In genomic region chr5:107166659-107167370, GRCm38 (mm10) we compare ENCODE assay signal across 8 mouse cellular contexts.
DNase-seq lines count a peak whose midpoint lies in the region; ATAC-seq and TF ChIP-seq lines count a peak whose summit lies in the region.

No protein-coding gene starts in this region.

- DNase-seq in kidney, adult 18-20 months = peak; percentile 33
- no peak for DNase-seq in kidney, postnatal 4 days
- DNase-seq in lung, postnatal 0 days (ENCODE audit: low spot score) = peak; percentile 84
- no peak for DNase-seq in thymus, postnatal 4 days
- DNase-seq in right cerebral cortex, adult 18-20 months = no peak
- DNase-seq in gastrocnemius, postnatal 4 days (ENCODE audit: low spot score in 2 of 2) = no peak

- peak overlapping the region; percentile 5 for H3K4me3 ChIP-seq in embryonic facial prominence, embryonic 13.5 days
- no peak overlapping the region for H3K4me3 ChIP-seq in hindbrain, embryonic 13.5 days
- H3K4me3 ChIP-seq in lung, postnatal 0 days (ENCODE audit: low read depth, low read length) = no peak overlapping the region; the same call in 1 of the 2 replicates

- H3K4me1 ChIP-seq in embryonic facial prominence, embryonic 13.5 days = peaks cover 89% of the 10 kb centered on the region
- H3K4me1 ChIP-seq in hindbrain, embryonic 13.5 days (replicated peaks) = peaks cover 13% of the 10 kb centered on the region
- peaks cover 18% of the 10 kb centered on the region; the same call in 1 of the 2 replicates for H3K4me1 ChIP-seq in lung, postnatal 0 days (ENCODE audit: insufficient read depth, low read depth, low read length)

- H3K27me3 ChIP-seq in embryonic facial prominence, embryonic 13.5 days = no peaks in the 10 kb centered on the region
- H3K27me3 ChIP-seq in hindbrain, embryonic 13.5 days = no peaks in the 10 kb centered on the region
- H3K27me3 ChIP-seq in lung, postnatal 0 days (replicated peaks; ENCODE audit: insufficient read depth, low read length) = no peaks in the 10 kb centered on the region

- TF ChIP-seq CTCF in lung, postnatal 0 days (IDR thresholded peaks at IDR 0.05) = no peak

- no peak for ATAC-seq in embryonic facial prominence, embryonic 13.5 days (ENCODE audit: insufficient number of reproducible peaks, insufficient read depth, low FRiP score, low TSS enrichment, low read depth)
- ATAC-seq in hindbrain, embryonic 13.5 days (ENCODE audit: low FRiP score) = no peak
- peak; percentile 86 for ATAC-seq in lung, postnatal 0 days

- H3K4me2 ChIP-seq in embryonic facial prominence, embryonic 13.5 days = peak overlapping the region; percentile 27
- 0 out of 2 replicates have a peak overlapping the region, but pooled peaks have one; percentile 20 for H3K4me2 ChIP-seq in hindbrain, embryonic 13.5 days
- peak overlapping the region; percentile 43 for H3K4me2 ChIP-seq in lung, postnatal 0 days (replicated peaks; ENCODE audit: low read depth, low read length)

- peak overlapping the region; percentile 90 for H3K27ac ChIP-seq in embryonic facial prominence, embryonic 13.5 days
- H3K27ac ChIP-seq in hindbrain, embryonic 13.5 days = no peak overlapping the region; the same call in 1 of the 2 replicates
- peak overlapping the region; percentile 86 for H3K27ac ChIP-seq in lung, postnatal 0 days (ENCODE audit: low read length)

- H3K9me3 ChIP-seq in embryonic facial prominence, embryonic 13.5 days = no peaks in the 10 kb centered on the region
- H3K9me3 ChIP-seq in hindbrain, embryonic 13.5 days = no peaks in the 10 kb centered on the region
- no peaks in the 10 kb centered on the region for H3K9me3 ChIP-seq in lung, postnatal 0 days (ENCODE audit: low read length)

- 0 out of 2 replicates have a peak overlapping the region, but pooled peaks have one; percentile 23 for H3K9ac ChIP-seq in embryonic facial prominence, embryonic 13.5 days
- no peak overlapping the region for H3K9ac ChIP-seq in hindbrain, embryonic 13.5 days
- H3K9ac ChIP-seq in lung, postnatal 0 days (replicated peaks; ENCODE audit: low read depth) = no peak overlapping the region

- 51% methylated on average over 11 of the region's 11 CpGs for WGBS in embryonic facial prominence, embryonic 13.5 days
- 77% methylated on average over 11 of the region's 11 CpGs for WGBS in hindbrain, embryonic 13.5 days
- 16% methylated on average over 11 of the region's 11 CpGs for WGBS in lung, postnatal 0 days

- no peaks in the 10 kb centered on the region for H3K36me3 ChIP-seq in embryonic facial prominence, embryonic 13.5 days
- H3K36me3 ChIP-seq in hindbrain, embryonic 13.5 days = no peaks in the 10 kb centered on the region
- H3K36me3 ChIP-seq in lung, postnatal 0 days (ENCODE audit: insufficient read depth, low read length) = no peaks in the 10 kb centered on the region

- TF ChIP-seq EP300 in lung, postnatal 0 days (IDR thresholded peaks at IDR 0.05) = peak; percentile 78

Comparison
In these comparisons a context has a peak if more than half of its experiments do, and no peak if none do; other contexts are left out.
1. DNase-seq: peak in kidney, adult 18-20 months (single experiment) and lung, postnatal 0 days (single experiment); none in kidney, postnatal 4 days (0 of 2), thymus, postnatal 4 days (single experiment), right cerebral cortex, adult 18-20 months (single experiment) and gastrocnemius, postnatal 4 days (0 of 2).
2. Peak in every context shown above with its lines, with median percentiles within 50 percentile points of each other: H3K4me2 ChIP-seq.